Mouse (Mus musculus) 416B (cell line): ENCODE measurements around the gene Epb41l5.
A peak's percentile ranks its signal among the peaks of the same experiment; 100 is the strongest.

Experiments
- DNase-seq: peaks from one replicate; pipeline ENCODE4 v3.0.0; 2011; ENCODE audit warnings: low read depth

Gene Epb41l5

DNA sequence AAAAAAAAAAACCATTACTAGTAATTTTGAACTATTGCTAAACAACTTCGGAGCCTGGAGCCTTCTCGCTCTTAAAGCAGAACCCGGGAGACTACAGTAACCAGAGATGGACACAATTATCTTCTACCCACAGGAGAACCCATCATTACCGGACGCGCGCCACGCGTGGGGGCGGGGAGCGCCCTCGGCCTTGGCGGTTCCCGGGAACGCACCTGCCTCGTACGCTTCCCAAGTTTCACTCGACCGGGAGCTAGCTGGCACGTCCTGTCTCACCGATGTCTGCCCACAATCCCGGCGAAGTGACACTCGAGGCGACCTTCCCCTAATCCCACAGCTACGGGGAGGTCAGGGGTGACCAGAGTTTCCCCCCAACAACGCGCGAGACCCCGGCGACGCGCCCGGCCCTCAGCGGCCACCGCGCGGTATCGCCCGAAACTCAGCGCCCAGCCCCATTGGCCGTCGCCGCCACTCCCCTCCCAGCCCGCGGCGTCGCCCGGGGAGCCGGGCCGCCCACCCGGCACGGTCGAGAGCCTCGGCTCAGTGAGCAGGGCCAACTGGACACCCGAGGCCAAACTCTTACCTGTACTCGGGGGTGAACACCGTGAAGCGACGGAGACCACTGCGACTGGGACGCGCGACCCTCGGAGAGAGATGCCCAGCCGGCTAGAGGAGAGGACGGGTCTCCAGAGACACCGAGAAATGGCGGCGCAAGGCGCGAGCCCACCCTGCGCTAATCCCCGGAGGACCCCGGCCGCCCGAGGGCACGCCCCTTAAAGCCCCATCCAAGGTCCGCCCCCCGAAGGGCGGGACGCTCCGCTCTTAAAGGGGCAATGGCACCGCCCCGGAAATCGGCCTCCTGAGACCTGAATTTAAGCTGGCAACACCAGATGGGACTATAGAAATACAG is at the start of gene Epb41l5:
TSS of gene Epb41l5 (minus strand) at position 796 of the 907 bp plus-strand sequence.
- peak; percentile 80 for DNase-seq

DNA sequence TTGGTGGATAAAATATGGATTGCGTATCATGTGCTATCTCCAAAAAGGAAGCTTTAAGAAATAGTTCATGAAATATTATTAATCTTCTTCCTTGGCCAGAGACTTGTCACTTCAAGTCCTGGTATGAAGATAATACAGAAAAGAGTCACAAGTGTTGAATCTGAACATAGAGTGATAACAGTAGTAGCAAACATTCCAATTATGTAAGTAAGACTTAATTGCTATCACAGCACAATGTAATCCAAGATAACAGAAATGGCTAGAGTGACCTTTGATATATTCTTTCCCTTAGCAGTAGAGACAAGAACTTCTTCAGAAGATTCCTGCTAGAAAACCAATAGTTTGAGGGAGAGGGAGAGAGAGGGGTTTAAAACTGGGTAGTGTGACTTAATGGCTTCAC is 48.1 kb upstream of the Epb41l5 start:
- no peak for DNase-seq

DNA sequence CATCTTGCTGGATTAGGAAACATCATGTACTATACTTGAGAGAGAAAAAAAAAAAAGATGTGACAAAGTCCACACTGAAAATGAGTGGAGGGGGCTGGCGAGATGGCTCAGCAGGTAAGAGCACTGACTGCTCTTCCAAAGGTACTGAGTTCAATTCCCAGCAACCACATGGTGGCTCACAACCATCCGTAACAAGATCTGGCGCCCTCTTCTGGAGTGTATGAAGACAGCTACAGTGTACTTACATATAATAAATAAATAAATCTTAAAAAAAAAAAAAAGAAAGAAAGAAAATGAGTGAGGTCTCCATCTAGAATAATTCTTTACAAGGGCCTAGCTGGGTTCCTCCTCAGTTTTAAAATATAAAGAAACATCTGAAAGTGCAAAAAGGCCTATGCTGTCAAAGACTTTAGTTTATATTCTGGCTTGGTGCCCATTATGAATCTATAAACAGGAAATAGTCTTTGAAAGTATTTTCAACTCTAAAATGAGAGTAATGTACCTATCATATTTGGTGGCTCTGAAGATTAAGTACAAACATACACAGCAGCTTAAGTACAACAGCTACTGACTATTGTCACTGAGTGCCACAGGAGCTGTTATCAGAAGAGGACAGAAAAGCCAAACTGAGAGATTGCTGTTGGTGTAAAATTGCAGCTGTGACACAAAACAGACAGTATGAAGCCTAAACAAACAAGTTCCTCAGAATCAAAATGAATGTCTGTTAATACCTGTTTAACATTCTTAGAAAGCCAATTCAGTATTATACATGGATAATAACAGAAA is 37.2 kb upstream of the Epb41l5 start:
- DNase-seq = no peak

DNA sequence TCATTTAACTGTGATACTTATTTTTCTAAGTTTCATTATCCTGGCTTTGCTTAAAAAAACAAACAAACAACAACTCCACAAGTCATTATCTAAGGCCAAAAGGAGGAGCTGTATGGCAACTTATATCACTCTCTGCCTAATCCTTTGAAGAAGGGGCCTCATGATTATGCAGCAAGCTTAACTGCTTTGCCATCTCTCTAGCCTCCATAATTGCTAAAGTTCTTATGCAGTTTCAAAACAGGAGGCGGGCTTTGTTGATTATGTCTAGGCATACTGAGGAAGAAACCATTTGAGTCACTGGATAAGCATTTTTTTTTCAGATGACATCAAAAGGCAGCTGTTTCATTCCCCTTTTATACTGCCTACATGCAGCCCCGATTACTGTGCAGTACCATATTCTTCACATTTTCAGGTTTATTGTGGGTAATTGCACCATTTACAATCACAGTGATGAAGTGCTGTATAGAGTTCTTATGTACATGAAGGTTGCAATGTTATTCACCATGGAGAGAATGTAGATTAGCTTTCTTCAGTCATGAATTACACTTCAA is 32.9 kb upstream of the Epb41l5 start:
- peak; percentile 32 for DNase-seq

DNA sequence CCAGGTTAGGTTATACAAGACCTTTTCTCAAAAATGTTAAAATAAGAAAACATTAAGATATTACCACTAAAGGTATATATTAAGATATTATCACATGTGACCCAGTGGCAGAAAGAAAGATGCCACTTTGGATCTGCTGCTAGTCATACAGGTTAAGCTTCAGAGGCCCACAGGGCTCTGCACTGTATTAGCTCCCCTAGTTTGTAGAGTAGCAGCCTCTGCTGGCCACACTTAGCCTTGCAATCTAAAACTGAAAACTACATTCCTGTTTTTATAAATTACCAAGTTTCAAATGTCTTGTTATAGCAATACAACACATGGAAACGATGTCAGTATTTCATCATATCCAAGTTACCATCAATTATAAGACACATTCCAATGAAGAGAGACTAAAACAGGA is 26.2 kb upstream of the Epb41l5 start:
- peak; percentile 66 for DNase-seq

DNA sequence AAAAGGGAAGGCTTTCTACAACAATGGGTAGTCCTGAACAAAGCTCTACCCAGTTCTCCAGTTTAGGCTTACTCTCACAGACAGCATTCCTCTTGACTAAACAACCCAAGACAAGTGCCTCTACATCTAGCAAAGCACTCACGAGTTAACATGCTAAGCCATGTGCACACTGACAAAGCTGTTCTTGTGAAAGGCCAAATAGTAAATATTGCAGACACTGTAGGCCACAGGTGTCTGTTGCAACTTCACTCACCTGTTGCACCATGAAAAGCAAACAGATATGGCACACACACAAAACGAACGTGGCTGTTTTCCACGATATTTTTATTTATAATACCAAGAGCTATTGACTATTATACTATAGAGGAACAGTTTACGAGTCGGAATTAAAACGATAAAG is 18.1 kb upstream of the Epb41l5 start:
- no peak for DNase-seq

DNA sequence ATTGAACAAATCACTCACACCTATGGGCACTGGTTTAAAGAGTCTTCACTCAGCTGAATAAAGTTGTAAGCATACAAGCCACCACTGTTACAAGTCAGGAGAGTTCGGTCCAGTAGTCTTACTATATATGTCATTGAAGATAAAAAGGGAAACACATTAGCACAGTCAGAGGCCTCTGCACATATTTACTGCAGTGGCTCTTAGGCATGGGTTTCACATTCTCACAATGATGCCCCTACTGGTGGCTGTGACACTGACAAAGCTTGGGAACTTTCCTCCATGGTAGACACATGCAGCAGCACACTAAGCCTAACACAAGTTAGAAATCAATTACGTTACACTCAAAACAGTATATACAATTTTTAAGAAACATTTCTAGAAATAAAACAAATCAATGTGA is 5.5 kb upstream of the Epb41l5 start:
- DNase-seq = peak; percentile 32

DNA sequence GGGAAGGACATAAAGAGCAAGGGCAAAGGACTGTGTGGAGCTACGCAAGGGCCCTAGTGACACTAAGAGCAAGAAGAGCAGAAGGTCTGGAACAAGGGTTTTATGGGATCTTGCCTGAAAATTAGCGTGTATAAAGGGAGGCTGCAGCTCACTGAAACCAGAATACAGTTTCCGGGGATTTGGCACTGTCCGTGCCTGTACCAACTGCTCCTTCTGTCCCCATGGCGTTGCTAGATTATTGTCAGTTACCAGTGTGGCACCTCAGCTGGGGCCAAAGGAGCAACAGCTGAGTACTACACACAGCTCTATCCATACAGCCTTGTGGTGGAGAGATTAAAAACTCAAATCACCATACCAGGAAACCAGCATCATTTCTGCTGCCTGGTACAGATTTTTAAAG is 1.6 kb upstream of the Epb41l5 start:
- DNase-seq = no peak

DNA sequence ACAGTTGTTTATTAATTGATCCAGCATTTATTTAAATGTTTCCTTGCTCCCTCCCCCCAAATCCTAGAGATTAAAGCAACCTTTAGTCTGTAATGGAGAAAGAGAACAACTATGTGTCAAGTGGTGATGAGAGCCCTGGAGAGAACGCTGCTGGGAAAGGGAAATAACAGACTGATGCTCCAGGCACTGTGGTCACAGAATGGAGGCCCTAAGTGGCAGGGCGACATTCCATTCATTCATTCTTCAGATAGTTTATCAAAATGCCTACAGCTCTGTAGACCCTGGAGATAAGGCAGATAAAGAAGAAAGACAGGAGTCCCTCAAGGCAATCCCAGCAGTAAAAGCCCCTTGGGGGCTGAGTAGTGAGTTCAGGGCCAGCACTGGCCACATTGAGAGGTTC is 827 bp upstream of the Epb41l5 start:
- no peak for DNase-seq

DNA sequence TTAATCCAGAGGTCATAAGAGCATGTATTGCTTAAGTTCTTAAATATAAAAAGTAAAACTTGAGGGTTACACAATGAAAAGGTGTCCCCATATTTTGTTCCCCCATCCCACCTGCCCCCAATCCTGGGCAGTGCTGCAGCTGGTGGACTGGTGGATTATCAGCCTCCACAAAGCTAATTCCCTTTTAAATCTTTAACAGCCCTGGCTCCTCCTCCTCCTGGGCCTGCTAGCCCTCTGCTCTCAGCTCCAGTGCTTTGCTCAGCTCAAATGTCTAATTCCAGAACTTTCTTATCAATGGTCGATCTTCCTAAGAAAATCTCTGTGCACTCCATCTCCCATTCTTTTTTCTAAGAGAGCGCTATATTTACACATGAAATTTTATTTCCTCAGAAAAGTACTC is 2.4 kb downstream of the Epb41l5 start:
- DNase-seq = no peak

DNA sequence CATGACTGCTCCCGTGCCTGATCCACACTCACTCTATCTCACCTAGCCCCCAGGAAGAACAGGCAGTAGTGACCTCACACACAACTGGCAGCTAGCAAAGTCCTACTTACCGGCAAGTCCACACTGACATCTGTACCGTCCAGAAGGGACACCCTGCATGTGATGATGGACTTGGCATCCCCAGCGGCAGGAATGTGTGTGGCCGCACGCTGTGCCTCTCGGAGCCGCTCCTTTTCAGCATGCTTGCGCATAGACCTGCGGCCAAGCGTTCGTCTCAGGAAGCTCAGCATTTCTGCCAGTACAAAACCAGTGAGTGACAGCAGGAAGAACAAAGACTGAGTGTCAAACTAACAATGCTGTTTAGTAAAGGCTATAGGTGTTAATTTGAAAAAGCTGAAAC is 6.4 kb downstream of the Epb41l5 start:
- DNase-seq = no peak

DNA sequence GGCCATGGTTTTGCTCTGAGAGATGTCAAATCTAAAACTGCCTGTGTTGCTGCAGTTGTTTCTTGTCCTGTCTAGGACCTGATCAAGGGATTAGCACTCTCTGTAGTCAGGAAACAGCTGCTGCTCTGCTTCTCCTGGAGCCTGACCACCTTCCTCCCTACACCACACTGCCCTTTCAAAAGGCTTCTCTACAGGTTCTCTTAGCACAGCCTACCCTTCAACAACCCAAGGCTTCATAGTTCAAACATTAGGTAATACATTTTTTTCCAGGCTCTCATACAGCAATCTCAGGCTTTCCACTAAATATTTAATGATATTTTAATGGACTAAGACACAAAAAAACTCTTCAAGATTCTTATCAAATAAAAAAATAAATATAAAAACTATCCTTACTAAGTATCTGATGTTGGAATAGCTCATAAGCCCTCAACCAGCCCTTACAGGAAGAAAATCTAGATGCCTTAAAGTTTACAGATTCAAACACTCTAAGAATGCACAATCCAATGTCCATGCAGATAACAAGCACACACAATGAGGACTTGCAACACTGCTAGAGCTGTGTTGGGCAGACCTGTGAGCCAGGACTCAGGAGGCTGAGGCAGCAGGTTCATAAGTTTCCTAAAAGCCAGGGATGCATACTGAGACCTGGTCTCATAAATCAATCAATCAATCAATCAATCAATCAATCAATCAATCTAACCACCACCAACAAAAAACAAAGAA is 7.5 kb downstream of the Epb41l5 start:
- peak; percentile 81 for DNase-seq

DNA sequence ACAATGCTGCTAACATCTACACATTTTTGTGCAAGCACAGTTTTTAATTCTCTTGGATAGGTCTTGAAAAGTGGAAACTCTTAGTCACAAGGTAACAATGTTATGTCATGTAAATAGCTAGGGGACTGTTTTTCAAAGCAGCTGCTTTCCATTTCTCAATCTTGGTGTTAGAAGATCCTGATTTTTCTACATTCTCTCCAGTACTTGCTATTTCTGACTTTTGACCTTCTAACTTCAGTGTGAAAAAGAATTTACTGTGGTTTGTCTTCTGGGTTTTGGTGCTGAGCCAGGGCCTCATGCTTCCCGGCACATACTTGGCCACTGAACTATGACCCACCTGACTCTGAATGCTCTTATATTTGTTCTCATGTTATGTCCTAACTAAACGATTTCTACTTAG is 8.8 kb downstream of the Epb41l5 start:
- DNase-seq = peak; percentile 56

DNA sequence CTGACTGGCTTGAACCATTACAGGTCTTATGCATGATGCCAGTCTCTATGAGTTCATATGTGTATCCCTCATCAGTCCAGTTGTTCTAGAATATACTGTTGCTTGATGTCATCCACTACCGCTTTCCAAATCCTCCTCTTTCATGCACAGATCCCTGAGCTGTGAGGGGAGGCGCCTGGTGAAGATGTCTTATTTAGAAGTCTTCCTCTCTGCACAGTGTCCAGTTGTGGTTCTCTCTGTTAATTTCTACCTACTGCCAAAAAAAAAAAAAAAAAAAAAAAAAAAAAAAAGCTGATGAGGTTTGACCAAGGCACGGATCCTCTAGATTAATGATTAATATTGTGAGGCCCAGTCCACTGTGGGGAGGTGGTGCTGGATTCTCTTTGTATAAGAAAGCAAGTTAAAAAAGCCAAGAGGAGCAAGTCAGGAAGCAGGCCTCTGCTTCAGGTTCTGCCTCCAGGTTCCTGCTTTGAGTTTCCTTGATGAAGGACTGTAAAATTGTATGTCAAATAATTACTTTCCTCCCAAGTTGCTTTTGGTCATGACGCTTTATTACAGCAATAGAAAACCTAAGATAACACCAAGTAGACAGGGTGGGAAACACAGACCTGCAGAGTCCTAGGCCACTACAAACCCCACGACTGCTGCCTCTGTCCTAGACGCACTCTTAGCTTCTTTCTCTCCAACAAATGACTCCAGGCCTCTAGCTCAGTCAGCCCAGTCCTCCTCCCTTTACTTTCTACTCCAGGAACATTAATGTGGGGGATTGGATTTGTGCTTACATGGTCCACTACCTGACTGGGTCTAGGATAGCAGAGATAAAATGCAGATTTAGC is 11.4 kb downstream of the Epb41l5 start:
- DNase-seq = no peak

DNA sequence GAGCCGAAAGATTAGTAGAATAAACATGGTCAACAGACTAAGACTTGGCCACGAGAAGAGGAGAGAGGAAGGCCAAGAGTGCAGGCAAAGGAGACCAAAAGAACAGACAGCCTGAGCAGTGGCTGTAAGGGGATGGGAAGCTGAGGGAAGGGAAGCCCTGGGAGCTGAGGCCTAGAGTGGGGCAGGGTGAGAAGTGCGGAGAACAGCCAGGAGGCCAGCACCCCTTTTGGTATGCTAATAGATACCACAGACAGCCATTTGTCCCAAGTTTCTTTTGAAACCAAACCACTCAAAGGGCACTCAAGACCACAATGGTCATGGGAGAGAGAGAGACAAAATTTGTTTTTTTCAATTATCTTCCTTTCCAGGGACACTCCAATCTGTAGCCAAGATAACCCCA is 14.1 kb downstream of the Epb41l5 start:
- no peak for DNase-seq

DNA sequence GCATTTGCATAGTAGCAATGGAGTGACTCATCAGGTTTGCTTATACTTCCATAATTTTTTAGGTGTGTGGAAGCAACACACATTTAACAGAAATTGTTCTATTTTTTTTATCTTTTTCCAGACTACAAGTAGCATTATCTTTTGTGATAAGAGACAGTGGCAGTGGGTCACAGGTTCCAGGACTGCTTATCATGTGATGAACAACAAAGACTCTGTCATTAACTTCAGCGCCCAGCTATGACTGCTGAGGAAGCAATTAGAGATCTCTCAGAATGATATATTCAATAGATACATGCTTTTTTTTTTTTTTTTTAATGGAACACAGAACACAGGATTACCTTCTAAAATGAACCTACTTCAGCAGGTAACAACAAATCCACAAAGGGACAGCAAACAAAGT is 18.4 kb downstream of the Epb41l5 start:
- DNase-seq = no peak

DNA sequence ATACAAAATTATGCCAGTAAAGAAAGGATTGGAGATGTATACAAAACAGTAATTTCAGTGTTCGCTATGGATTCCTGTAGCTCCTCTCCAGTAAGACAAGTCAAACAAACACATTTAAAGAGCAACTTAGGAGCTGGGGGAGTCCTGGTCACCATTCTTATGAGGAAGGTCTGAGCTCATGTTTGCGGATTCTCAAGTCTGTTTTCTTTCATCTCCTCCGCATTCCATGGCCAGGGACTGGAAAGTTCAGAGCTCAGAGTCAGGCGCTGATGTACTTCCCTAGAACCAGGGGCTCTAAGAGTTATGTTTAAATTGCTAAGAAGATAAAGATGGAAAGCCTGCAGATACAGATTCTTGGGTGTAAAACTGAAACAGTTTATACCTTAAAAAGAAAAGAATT is 22.0 kb downstream of the Epb41l5 start:
- DNase-seq = no peak

DNA sequence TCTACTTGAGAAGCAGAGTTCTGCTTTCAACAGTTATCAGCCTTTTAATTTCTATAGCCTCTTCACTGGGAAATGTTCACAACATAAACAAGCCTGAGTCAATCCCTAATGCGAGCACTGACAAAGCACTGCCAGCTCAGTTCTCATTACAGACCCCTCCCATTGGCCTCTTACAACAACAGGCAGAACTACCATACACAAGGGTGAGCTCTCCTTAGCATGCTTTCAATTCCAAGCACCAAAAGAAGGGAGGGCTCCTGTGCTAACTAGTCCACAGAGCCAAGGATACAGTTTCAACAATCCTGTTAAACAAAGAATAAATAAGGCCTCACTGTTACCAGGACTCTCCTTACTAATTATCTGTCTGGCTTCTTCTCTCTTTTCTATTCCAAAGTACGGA is 24.4 kb downstream of the Epb41l5 start:
- no peak for DNase-seq

DNA sequence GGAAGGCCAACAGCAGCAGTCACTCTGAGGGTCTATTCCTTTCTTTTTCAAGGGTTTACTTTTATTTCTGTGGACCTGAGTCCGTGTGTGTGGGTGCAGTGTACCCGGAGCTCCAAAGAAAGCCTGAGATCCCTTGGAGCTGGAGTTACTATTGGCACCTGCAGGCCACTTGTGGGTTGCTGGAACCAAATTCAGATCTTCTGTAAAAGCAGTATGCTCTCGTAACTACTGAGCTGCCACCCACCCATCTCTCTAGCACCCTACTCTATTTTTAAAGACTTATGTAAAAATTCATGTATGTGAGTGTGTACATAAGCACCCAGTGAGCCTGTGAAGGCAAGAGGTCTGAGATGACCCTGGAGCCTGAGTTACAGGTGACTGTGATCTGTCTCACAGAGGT is 43.4 kb downstream of the Epb41l5 start:
- DNase-seq = no peak

DNA sequence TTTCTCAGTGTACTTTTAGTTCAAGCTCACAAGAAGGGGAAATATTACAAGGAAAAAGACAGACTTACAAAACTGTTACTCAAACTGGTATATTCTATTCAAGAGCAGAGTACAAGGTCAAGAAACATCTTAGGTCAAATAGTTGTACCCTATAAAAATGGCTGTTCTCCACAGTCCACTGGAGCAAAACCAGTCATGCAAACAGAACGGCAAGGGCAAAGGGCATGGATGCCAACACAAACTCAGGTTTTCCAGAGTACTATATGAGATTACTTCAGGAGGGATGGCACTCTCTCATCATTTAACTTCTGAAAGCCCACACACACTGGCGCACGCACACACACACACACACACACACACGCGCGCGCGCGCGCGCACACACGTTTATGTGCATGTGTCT is 46.4 kb downstream of the Epb41l5 start:
- DNase-seq = no peak

DNA sequence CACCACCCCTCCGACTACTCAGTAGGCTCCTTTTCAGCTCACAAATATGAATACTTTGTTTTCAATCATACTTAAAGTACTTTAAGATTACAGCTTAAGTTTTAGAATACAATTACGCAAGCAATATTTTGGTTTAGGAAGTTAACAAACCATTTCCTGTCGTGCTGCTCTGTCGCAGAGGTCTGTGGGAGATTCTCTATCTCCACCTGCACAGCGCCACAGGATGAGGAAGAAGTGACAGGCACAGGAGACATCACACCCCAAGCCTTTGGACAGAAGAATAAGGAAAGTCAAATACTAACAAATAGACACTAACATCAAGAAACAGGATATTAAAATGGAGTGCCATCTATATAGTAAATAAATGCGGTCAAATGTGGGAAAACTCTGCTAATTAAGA is 49.9 kb downstream of the Epb41l5 start:
- DNase-seq = peak; percentile 38
